Mouse (Mus musculus) intestine, embryonic 14.5 days (tissue): ENCODE data around the gene Bag2. TPM values are rescaled to one million over a fixed set of nuclear protein-coding genes. Genes with fewer than 3 reads are reported as not detected.
A peak's percentile ranks its signal among the peaks of the same experiment; 100 is the strongest.

Experiments used
- ATAC-seq: fragments of 200-750 bp; cut with Nextera tagmentation; replicated peaks from 2 replicates; pipeline ENCODE4 v1.8.0; 2017; ENCODE audit warnings: low read depth, moderate number of reproducible peaks, moderate TSS enrichment, moderate library complexity; ENCODE audit not compliant: low FRiP score, low TSS enrichment
- DNase-seq: peaks from one replicate; pipeline ENCODE4 v3.0.0-alpha.2; 2018; ENCODE audit warnings: low spot score
- H3K27ac ChIP-seq: fragments of 300-500 bp; sonication (generic); 2 replicates; pipeline ENCODE4 v1.5.1; 2014; ENCODE audit warnings: low read depth, mild to moderate bottlenecking, control low read depth
- H3K27me3 ChIP-seq: fragments of 300-500 bp; sonication (generic); replicated peaks from 2 replicates; pipeline ENCODE4 v1.6.1; 2014; ENCODE audit warnings: low read length, control low read depth; ENCODE audit not compliant: control insufficient read depth, insufficient read depth
- H3K36me3 ChIP-seq: fragments of 300-500 bp; sonication (generic); 2 replicates; pipeline ENCODE4 v1.6.1; 2014; ENCODE audit warnings: low read length, control low read depth; ENCODE audit not compliant: control insufficient read depth, insufficient read depth
- H3K4me1 ChIP-seq: fragments of 300-500 bp; sonication (generic); replicated peaks from 2 replicates; pipeline ENCODE4 v1.6.1; 2014; ENCODE audit warnings: low read length, control low read depth, mixed read lengths; ENCODE audit not compliant: control insufficient read depth, insufficient read depth
- H3K4me2 ChIP-seq: fragments of 300-500 bp; sonication (generic); 2 replicates; pipeline ENCODE4 v1.6.1; 2014; ENCODE audit warnings: low read length
- H3K4me3 ChIP-seq: fragments of 300-500 bp; sonication (generic); 2 replicates; pipeline ENCODE4 v1.5.1; 2014; ENCODE audit warnings: low read depth, low read length, control low read depth, mixed read lengths
- H3K9ac ChIP-seq: fragments of 300-500 bp; sonication (generic); 2 replicates; pipeline ENCODE4 v1.6.1; 2014; ENCODE audit warnings: mild to moderate bottlenecking, low read length
- H3K9me3 ChIP-seq: fragments of 300-500 bp; sonication (generic); 2 replicates; pipeline ENCODE4 v1.6.1; 2016; ENCODE audit warnings: low read length, control low read depth; ENCODE audit not compliant: control insufficient read depth
- WGBS: fragments of 180-500 bp; shearing (Covaris S2); extraction: QIAGEN DNeasy Blood & Tissue Kit; methylation state at CpG from one replicate; pipeline ENCODE4 v1.1.7; 2014; 5-methylcytosine and 5-hydroxymethylcytosine counted together
- polyA plus RNA-seq: library from polyadenylated mRNA; unstranded; fragments of >200 nt; fragmentation: Nextera tagmentation; extraction: Ambion mirVana; gene quantifications from 2 replicates; pipeline ENCODE4 v1.2.1, GENCODE M21; 2014

Gene Bag2
- polyA plus RNA-seq, 1 experiment from 2014 or later: 73.1 TPM

GRCm38 (mm10) chr1:33719733-33720225 is 37.8 kb downstream of the Bag2 start, which contains the start of gene Rab23:
Gene Rab23, plus strand, starts transcription at chr1:33719887.
- H3K4me1 ChIP-seq: peaks cover 7% of the 10 kb centered on the region
- peaks cover 26% of the 10 kb centered on the region for H3K36me3 ChIP-seq
- H3K27me3 ChIP-seq: no peaks in the 10 kb centered on the region
- peak within 1 kb of the TSS; percentile 85 for H3K27ac ChIP-seq
- under 1% methylated on average over 54 of the region's 54 CpGs for WGBS
- DNase-seq: peak; percentile 91
- H3K9me3 ChIP-seq: no peaks in the 10 kb centered on the region
- peak within 1 kb of the TSS; percentile 68 for H3K4me3 ChIP-seq
- ATAC-seq: peak; percentile 95
- H3K4me2 ChIP-seq: peak within 1 kb of the TSS; percentile 68
- H3K9ac ChIP-seq: peak within 1 kb of the TSS; percentile 87

- DNase-seq: no peak
- peaks cover 9% of the 10 kb centered on the region; the same call in 1 of the 2 replicates for H3K36me3 ChIP-seq
- no peak overlapping the region for H3K4me2 ChIP-seq
- H3K4me3 ChIP-seq: no peak overlapping the region
- no peaks in the 10 kb centered on the region for H3K27me3 ChIP-seq
- no peaks in the 10 kb centered on the region for H3K9me3 ChIP-seq
- ATAC-seq: no peak
- WGBS: 86% methylated on average over 1 of the region's 1 CpGs
- no peak overlapping the region for H3K27ac ChIP-seq
- H3K4me1 ChIP-seq: peaks cover 7% of the 10 kb centered on the region
- no peak overlapping the region for H3K9ac ChIP-seq
Observed at GRCm38 (mm10) chr1:33717636-33718035, 40.0 kb downstream of the Bag2 start.

- H3K4me1 ChIP-seq: no peaks in the 10 kb centered on the region
- H3K9ac ChIP-seq: no peak overlapping the region
- ATAC-seq: no peak
- no peaks in the 10 kb centered on the region for H3K36me3 ChIP-seq
- H3K27me3 ChIP-seq: no peaks in the 10 kb centered on the region
- 5% methylated on average over 10 of the region's 10 CpGs for WGBS
- H3K4me3 ChIP-seq: no peak overlapping the region
- no peak for DNase-seq
- H3K9me3 ChIP-seq: no peaks in the 10 kb centered on the region
- no peak overlapping the region for H3K4me2 ChIP-seq
- H3K27ac ChIP-seq: no peak overlapping the region
Observed at GRCm38 (mm10) chr1:33714796-33715195, 42.8 kb downstream of the Bag2 start.

DNA sequence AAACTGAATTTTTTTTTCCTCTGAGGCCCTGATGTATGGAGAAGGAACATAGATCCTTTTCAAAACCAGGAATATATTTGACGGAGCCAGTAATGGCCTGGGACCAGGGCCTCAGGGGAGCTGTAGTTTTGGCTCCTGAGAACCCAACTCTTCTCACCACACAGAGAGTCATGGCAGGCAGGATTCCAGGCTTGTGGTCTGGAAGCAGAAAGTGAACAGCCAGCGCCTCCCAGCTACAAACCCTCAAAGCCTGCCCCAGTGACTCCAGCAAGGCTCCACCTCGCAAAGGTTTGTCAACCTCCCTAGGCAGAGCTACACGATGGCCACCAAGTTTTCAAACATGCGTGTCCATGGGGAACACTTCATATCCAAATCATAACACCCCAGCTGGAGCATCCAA is 45.6 kb downstream of the Bag2 start:
- H3K36me3 ChIP-seq: no peaks in the 10 kb centered on the region

DNA sequence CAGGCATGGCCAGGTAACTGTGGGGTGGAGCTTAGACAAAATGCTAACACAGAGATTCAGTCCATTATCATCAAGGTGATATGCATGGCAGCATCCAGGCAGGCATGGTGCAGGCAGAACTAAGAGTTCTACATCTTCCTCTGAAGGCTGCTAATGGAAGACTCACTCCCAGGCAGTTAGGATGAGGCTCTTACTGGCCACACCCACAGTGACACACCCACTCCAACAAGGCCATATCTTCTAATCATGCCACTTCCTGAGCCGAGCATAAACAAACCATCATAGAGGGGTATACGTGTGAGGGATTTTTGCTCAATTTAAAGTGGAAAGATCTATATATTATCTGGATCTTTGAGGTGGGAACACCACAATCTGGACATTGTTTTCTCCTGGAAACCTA is 48.0 kb downstream of the Bag2 start:
- no peak for DNase-seq
- 56% methylated on average over 2 of the region's 2 CpGs for WGBS
- Histone ChIP-seq H3K9me3 (no peaks in the 10 kb centered on the region), H3K4me3 (no peak overlapping the region), H3K4me2 (no peak overlapping the region), H3K9ac (no peak overlapping the region), H3K4me1 (no peaks in the 10 kb centered on the region), H3K36me3 (no peaks in the 10 kb centered on the region), H3K27me3 (no peaks in the 10 kb centered on the region), H3K27ac (no peak overlapping the region)
- no peak for ATAC-seq

More for the DNA sequence above, 45.6 kb downstream of the Bag2 start:
- ATAC-seq (no peak), DNase-seq (no peak)
- Histone ChIP-seq H3K4me3 (no peak overlapping the region), H3K4me1 (no peaks in the 10 kb centered on the region), H3K9me3 (no peaks in the 10 kb centered on the region), H3K27me3 (no peaks in the 10 kb centered on the region), H3K27ac (no peak overlapping the region), H3K9ac (no peak overlapping the region), H3K4me2 (no peak overlapping the region)
- WGBS: 74% methylated on average over 5 of the region's 5 CpGs

DNA sequence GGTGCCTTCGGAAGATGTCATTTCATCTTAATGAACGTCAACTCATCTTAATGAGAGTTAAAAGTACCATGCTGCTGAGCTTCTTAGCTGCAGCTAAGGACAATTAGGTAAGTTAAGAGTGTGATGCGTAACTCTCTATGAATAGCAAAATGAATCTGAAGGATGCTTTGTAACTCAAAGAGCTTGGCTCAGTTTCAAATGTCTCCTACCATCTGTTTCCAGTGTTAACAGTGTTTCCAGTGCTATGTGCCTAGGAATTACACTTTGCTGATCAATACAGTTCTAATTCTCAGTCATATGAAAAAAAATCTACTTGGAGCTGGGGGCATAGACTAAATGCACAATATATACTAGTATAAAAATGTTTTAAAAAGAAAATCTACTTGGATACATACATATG is 56.4 kb downstream of the Bag2 start:
- Histone ChIP-seq H3K4me3 (no peak overlapping the region), H3K4me2 (no peak overlapping the region), H3K27me3 (no peaks in the 10 kb centered on the region), H3K4me1 (no peaks in the 10 kb centered on the region), H3K27ac (no peak overlapping the region), H3K9me3 (no peaks in the 10 kb centered on the region), H3K36me3 (no peaks in the 10 kb centered on the region), H3K9ac (no peak overlapping the region)
- WGBS: 86% methylated on average over 3 of the region's 3 CpGs
- ATAC-seq: no peak
- DNase-seq: no peak

DNA sequence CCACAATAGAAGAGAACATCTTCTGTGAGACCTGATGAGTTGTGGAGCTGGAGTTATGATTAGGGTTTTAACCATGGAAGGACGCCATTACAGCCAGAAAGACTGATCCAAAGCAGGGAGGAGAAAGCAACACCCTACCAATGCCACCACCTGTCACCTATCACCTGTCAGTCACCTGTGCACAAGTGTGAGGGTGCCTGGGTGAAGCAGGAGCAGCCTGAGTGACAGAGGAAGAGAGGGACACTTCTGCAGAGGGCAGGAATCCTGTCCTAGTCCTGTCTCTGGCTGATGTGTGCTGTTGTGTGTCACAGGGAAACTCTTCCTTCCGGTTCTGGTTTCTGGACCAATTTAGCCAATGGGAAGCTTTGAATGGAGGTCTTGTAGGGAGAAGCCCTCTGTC is 61.6 kb downstream of the Bag2 start:
- DNase-seq: no peak
- Histone ChIP-seq H3K4me2 (no peak overlapping the region), H3K27ac (no peak overlapping the region), H3K36me3 (no peaks in the 10 kb centered on the region), H3K27me3 (no peaks in the 10 kb centered on the region), H3K9me3 (no peaks in the 10 kb centered on the region), H3K4me3 (no peak overlapping the region), H3K4me1 (no peaks in the 10 kb centered on the region), H3K9ac (no peak overlapping the region)
- 84% methylated on average over 2 of the region's 2 CpGs for WGBS
- no peak for ATAC-seq

Other genes starting within 250 kb of the Bag2 start
- gene Prim2, start 88.0 kb downstream of the Bag2 start, polyA plus RNA-seq: 35.2 and 42.2 TPM in 2 replicates
- 21.7 and 23.2 TPM in 2 replicates for gene Rab23, start 37.9 kb downstream of the Bag2 start, polyA plus RNA-seq
- 26.4 and 29.7 TPM in 2 replicates for gene Zfp451, start 56.8 kb upstream of the Bag2 start, polyA plus RNA-seq
- gene Bend6, start 150.0 kb upstream of the Bag2 start, polyA plus RNA-seq: 0.61 and 0.81 TPM in 2 replicates
- 27.7 and 30.1 TPM in 2 replicates for gene Dst, start 150.4 kb upstream of the Bag2 start, polyA plus RNA-seq